Mouse (Mus musculus): ENCODE measurements around the gene Olfr462. TPM values are rescaled to one million over a fixed set of nuclear protein-coding genes. Genes with fewer than 3 reads are reported as not detected.

Olfr462 gene
- polyA plus RNA-seq, 1 experiment = not detected

DNA sequence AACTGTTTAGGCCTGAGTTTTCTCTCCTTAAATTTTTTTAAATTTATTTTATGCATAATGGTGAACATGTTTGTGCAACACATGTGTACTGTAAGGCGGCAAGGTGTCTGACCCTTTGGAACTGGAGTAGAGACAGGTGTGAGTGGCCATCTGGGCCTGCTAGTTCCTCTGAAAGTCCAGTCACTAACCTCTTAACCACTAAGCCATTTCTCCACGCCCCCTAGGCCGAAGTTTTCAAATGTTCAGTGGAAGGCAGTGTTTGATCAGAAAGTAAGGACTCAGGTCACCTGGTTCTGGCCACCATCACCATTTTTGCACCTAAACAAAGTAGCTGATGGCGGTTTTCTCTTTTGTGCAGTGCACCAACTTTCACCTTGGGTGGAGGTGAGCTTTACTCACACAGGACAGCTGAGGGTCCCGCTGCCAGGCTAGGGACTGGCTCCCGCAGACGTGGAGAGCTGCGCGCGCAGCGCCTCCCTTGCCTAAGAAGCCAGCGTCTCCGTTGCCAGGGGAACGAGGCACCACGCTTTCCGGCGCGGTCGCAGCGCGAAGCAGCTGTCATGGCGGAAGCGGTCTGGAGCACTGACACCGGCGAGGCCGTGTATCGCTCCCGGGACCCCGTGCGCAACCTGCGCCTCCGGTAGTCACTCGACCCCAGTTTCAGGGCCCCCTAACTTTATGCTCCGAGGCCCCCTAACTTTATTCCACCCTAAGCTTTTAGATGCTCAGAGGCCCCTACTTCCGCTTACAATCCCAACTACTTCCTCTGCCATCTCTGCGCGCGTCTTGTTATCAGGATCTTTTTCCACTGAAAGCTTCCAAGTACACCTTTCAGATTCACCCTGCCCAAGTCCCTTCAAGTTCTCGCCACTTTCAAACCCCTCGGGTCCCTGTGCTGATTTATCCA lies 39.1 kb downstream of the Olfr462 start, which contains the start of gene Mks1:
Mks1 (plus strand) TSS at position 526 of the 907 bp plus-strand sequence.
- peak within 1 kb of the TSS; percentile 45 for H3K4me3 ChIP-seq (ENCODE audit: insufficient read depth, low read length)

GRCm38 (mm10) chr11:87847884-87848283 lies 44.2 kb downstream of the Olfr462 start:
- H3K4me1 ChIP-seq (ENCODE audit: control insufficient read depth, insufficient read depth, low read length) = no peaks in the 10 kb centered on the region
- TF ChIP-seq POLR2A (IDR thresholded peaks at IDR 0.05; ENCODE audit: low read depth, low read length) (no peak), CTCF (IDR thresholded peaks at IDR 0.05; ENCODE audit: borderline replicate concordance, insufficient read depth, low read length) (no peak)
- H3K4me3 ChIP-seq (ENCODE audit: insufficient read depth, low read length) = no peak overlapping the region
- no peak overlapping the region for H3K27ac ChIP-seq (ENCODE audit: insufficient read depth, low read length)

More for the DNA sequence above, 39.1 kb downstream of the Olfr462 start, which contains the start of gene Mks1:
- Histone ChIP-seq H3K4me1 (ENCODE audit: control insufficient read depth, insufficient read depth, low read length) (no peaks in the 10 kb centered on the region), H3K27ac (ENCODE audit: insufficient read depth, low read length) (no peak within 1 kb of the TSS)
- TF ChIP-seq POLR2A (IDR thresholded peaks at IDR 0.05; ENCODE audit: low read depth, low read length) = peak; percentile 67
- no peak for TF ChIP-seq CTCF (IDR thresholded peaks at IDR 0.05; ENCODE audit: borderline replicate concordance, insufficient read depth, low read length)

GRCm38 (mm10) chr11:87846968-87847600 lies 45.0 kb downstream of the Olfr462 start:
- H3K4me1 ChIP-seq (ENCODE audit: control insufficient read depth, insufficient read depth, low read length) = no peaks in the 10 kb centered on the region
- TF ChIP-seq POLR2A (IDR thresholded peaks at IDR 0.05; ENCODE audit: low read depth, low read length) (no peak), CTCF (IDR thresholded peaks at IDR 0.05; ENCODE audit: borderline replicate concordance, insufficient read depth, low read length) (no peak)
- no peak overlapping the region for H3K4me3 ChIP-seq (ENCODE audit: insufficient read depth, low read length)
- no peak overlapping the region for H3K27ac ChIP-seq (ENCODE audit: insufficient read depth, low read length)

DNA sequence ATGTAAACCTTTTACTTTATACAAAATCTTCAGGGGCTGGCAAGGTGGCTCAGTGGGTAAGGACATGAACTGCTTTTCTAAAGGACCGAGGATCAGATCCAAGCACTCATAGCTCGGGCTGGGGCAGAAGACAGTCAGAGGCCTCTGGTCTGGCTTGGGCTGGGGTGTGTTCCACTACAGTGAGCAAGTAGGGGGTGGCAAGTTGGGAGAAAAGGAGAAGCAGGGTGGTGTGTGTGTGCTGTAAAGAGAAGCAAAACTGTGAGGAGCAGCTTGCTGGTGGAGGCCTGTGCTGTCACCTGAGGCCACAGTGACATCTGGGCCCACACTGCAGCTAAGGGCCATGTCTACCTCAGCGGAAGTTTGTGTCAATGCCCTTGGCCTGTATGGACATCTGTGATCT lies 50.6 kb downstream of the Olfr462 start:
- no peak for TF ChIP-seq CTCF (IDR thresholded peaks at IDR 0.05; ENCODE audit: borderline replicate concordance, insufficient read depth, low read length)
- Histone ChIP-seq H3K27ac (ENCODE audit: insufficient read depth, low read length) (no peak overlapping the region), H3K4me1 (ENCODE audit: control insufficient read depth, insufficient read depth, low read length) (no peaks in the 10 kb centered on the region)

DNA sequence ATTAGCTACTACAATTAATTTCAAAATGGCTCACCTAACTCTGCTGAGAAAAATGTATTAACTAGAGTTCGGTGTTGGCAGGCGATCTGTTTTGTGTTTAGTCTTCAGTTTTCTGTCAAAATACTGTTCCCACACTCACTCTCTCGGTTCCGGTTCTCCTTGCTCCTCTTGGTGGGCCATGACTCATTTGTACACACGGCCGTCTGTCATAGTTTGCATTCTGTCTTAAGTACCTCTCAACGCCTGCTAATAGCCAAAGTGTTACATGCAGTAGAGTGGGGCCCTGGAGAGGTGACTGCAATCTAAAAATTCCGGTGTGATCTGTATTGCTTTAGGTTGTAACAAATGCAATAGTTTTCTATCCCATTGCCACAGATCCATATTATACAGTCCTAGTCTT lies 51.4 kb downstream of the Olfr462 start:
- H3K4me1 ChIP-seq (ENCODE audit: control insufficient read depth, insufficient read depth, low read length) = no peaks in the 10 kb centered on the region
- no peak for TF ChIP-seq CTCF (IDR thresholded peaks at IDR 0.05; ENCODE audit: borderline replicate concordance, insufficient read depth, low read length)
- no peak for TF ChIP-seq POLR2A (IDR thresholded peaks at IDR 0.05; ENCODE audit: low read depth, low read length)

More for the DNA sequence above, 50.6 kb downstream of the Olfr462 start:
- no peak overlapping the region for H3K4me3 ChIP-seq (ENCODE audit: insufficient read depth, low read length)

More for the DNA sequence above, 51.4 kb downstream of the Olfr462 start:
- Histone ChIP-seq H3K27ac (ENCODE audit: insufficient read depth, low read length) (no peak overlapping the region), H3K4me3 (ENCODE audit: insufficient read depth, low read length) (no peak overlapping the region)

Other genes starting within 250 kb of the Olfr462 start
- 0.89 and 1.4 TPM in 2 replicates for gene Rnf43, start 229.5 kb downstream of the Olfr462 start, polyA plus RNA-seq (2011; ENCODE audit: insufficient read length, low read depth, missing spikeins)
- 56.1 and 58.3 TPM in 2 replicates for gene Supt4a, start 154.7 kb downstream of the Olfr462 start, polyA plus RNA-seq (2011; ENCODE audit: insufficient read length, low read depth, missing spikeins)
- 1.2 TPM in 2 replicates for gene Tspoap1, start 131.7 kb downstream of the Olfr462 start, polyA plus RNA-seq (2011; ENCODE audit: insufficient read length, low read depth, missing spikeins)
- not detected in 2 replicates for gene Mpo, start 98.7 kb downstream of the Olfr462 start, polyA plus RNA-seq (2011; ENCODE audit: insufficient read length, low read depth, missing spikeins)
- not detected in 2 replicates for gene Lpo, start 64.0 kb downstream of the Olfr462 start, polyA plus RNA-seq (2011; ENCODE audit: insufficient read length, low read depth, missing spikeins)
- 4.3 and 7.4 TPM in 2 replicates for gene Mks1, start 39.1 kb downstream of the Olfr462 start, polyA plus RNA-seq (2011; ENCODE audit: insufficient read length, low read depth, missing spikeins)
- not detected in 2 replicates for gene Epx, start 16.7 kb downstream of the Olfr462 start, polyA plus RNA-seq (2011; ENCODE audit: insufficient read length, low read depth, missing spikeins)
- gene Olfr463, start 5.1 kb upstream of the Olfr462 start, polyA plus RNA-seq (2011; ENCODE audit: insufficient read length, low read depth, missing spikeins) = not detected in 2 replicates
- not detected in 2 replicates for gene Olfr464, start 28.7 kb upstream of the Olfr462 start, polyA plus RNA-seq (2011; ENCODE audit: insufficient read length, low read depth, missing spikeins)
- gene Dynll2, start 95.3 kb upstream of the Olfr462 start, polyA plus RNA-seq (2011; ENCODE audit: insufficient read length, low read depth, missing spikeins) = 113 and 117 TPM in 2 replicates
- 291 and 361 TPM in 2 replicates for gene Srsf1, start 155.1 kb upstream of the Olfr462 start, polyA plus RNA-seq (2011; ENCODE audit: insufficient read length, low read depth, missing spikeins)
- 44.6 and 46.1 TPM in 2 replicates for gene Vezf1, start 176.0 kb upstream of the Olfr462 start, polyA plus RNA-seq (2011; ENCODE audit: insufficient read length, low read depth, missing spikeins)
- gene Cuedc1, start 205.8 kb upstream of the Olfr462 start, polyA plus RNA-seq (2011; ENCODE audit: insufficient read length, low read depth, missing spikeins) = 29.6 and 31.8 TPM in 2 replicates

Measured in embryonic fibroblast, embryonic 13.5 days (primary cell).